Mouse (Mus musculus) MEL (cell line): ENCODE measurements at regions not wholly inside any gene's neighbourhood (a gene's known extent, or its start where the extent isn't known, plus 50 kb on each side); places are given as distances from the start of the nearest gene placed in this dataset.

Source experiments
- DNase-seq: peaks from one replicate; pipeline ENCODE4 v3.0.0; 2011; ENCODE audit warnings: low read depth, low spot score
- H3K27ac ChIP-seq: 2 replicates; pipeline ENCODE4 v1.5.1; 2012; ENCODE audit warnings: low read depth, mild to moderate bottlenecking, control low read depth, low read length, moderate library complexity; ENCODE audit not compliant: control insufficient read depth
- H3K27me3 ChIP-seq, 2 experiments: fragments of 150-350 bp in 1 of 2; sonication (generic) in 1 of 2; 2 replicates each; pipeline ENCODE4 v1.6.1; 2012; ENCODE audit warnings: low read length in 2 of 2, mild to moderate bottlenecking in 2 of 2, improper control_type of control experiment in 1 of 2, moderate library complexity in 1 of 2; ENCODE audit not compliant: insufficient read depth in 2 of 2, control insufficient read depth in 1 of 2
- H3K36me3 ChIP-seq, 2 experiments: 2 replicates each; pipeline ENCODE4 v1.6.1; 2012 to 2014; ENCODE audit warnings: low read length in 2 of 2, improper control_type of control experiment in 1 of 2, inconsistent platforms in 1 of 2, mild to moderate bottlenecking in 1 of 2; ENCODE audit not compliant: insufficient read depth in 2 of 2, control insufficient read depth in 1 of 2
- H3K4me1 ChIP-seq, 2 experiments: fragments of 150-350 bp in 1 of 2; sonication (generic) in 1 of 2; 2 replicates each; pipeline ENCODE4 v1.6.1; 2012; ENCODE audit warnings: low read length in 2 of 2, improper control_type of control experiment in 1 of 2, mild to moderate bottlenecking in 1 of 2; ENCODE audit not compliant: insufficient read depth in 2 of 2, control insufficient read depth in 1 of 2
- H3K4me3 ChIP-seq, 2 experiments: fragments of 150-350 bp in 1 of 2; sonication (generic) in 1 of 2; 2 replicates each; pipeline ENCODE4 v1.5.1; 2012; ENCODE audit warnings: low read depth in 2 of 2, low read length in 2 of 2, mild to moderate bottlenecking in 2 of 2, moderate library complexity in 2 of 2, control low read depth in 1 of 2, improper control_type of control experiment in 1 of 2; ENCODE audit not compliant: control insufficient read depth in 1 of 2, insufficient read depth in 1 of 2
- H3K79me2 ChIP-seq: 2 replicates; pipeline ENCODE4 v1.6.1; 2012; ENCODE audit warnings: mild to moderate bottlenecking, low read length, moderate library complexity; ENCODE audit not compliant: control insufficient read depth, poor library complexity, insufficient read depth
- H3K9ac ChIP-seq: 2 replicates; pipeline ENCODE4 v1.6.1; 2012; ENCODE audit warnings: low read depth, mild to moderate bottlenecking, control low read depth, low read length, moderate library complexity; ENCODE audit not compliant: control insufficient read depth, poor library complexity, severe bottlenecking
- H3K9me3 ChIP-seq: fragments of 150-350 bp; sonication (generic); replicated peaks from 2 replicates; pipeline ENCODE4 v1.6.1; 2012; ENCODE audit warnings: mild to moderate bottlenecking, low read length, improper control_type of control experiment, moderate library complexity; ENCODE audit not compliant: insufficient read depth
- CHD1 ChIP-seq: IDR thresholded peaks from 2 replicates; pipeline ENCODE4 v1.6.1; 2012; ENCODE audit warnings: low read depth, mild to moderate bottlenecking, inconsistent platforms, low read length, improper control_type of control experiment
- CHD2 ChIP-seq: IDR thresholded peaks from 2 replicates; pipeline ENCODE4 v1.6.1; 2011; ENCODE audit warnings: low read length, improper control_type of control experiment
- CTCF ChIP-seq, 3 experiments: IDR thresholded peaks in 2 of 3; conservative IDR thresholded peaks in 1 of 3; 2 replicates each; pipeline ENCODE4 v1.5.1; 2011 to 2012; ENCODE audit warnings: low read length in 3 of 3, low read depth in 2 of 3, mild to moderate bottlenecking in 2 of 3, improper control_type of control experiment in 1 of 3, inconsistent platforms in 1 of 3, mixed read lengths in 1 of 3, moderate library complexity in 1 of 3; ENCODE audit not compliant: control insufficient read depth in 1 of 3, insufficient read depth in 1 of 3, poor library complexity in 1 of 3, severe bottlenecking in 1 of 3
- E2F4 ChIP-seq: IDR thresholded peaks from 2 replicates; pipeline ENCODE4 v1.6.1; 2011; ENCODE audit warnings: low read depth, low read length, improper control_type of control experiment, borderline replicate concordance
- ELF1 ChIP-seq: IDR thresholded peaks from 2 replicates; pipeline ENCODE4 v1.6.1; 2014; ENCODE audit warnings: low read depth, mild to moderate bottlenecking, inconsistent platforms, low read length, improper control_type of control experiment, moderate library complexity
- EP300 ChIP-seq, 2 experiments: IDR thresholded peaks; 2 replicates each; pipeline ENCODE4 v1.6.1; 2011; ENCODE audit warnings: improper control_type of control experiment in 2 of 2, low read length in 2 of 2, low read depth in 1 of 2, mild to moderate bottlenecking in 1 of 2
- ETS1 ChIP-seq: IDR thresholded peaks from 2 replicates; pipeline ENCODE4 v1.6.1; 2012; ENCODE audit warnings: low read depth, mild to moderate bottlenecking, inconsistent platforms, low read length, improper control_type of control experiment, moderate library complexity
- KAT2A ChIP-seq: conservative IDR thresholded peaks from 2 replicates; pipeline ENCODE4 v1.6.1; 2012; ENCODE audit warnings: low read depth, low read length, improper control_type of control experiment, inconsistent platforms
- MAFK ChIP-seq: IDR thresholded peaks from 2 replicates; pipeline ENCODE4 v1.6.1; 2011; ENCODE audit warnings: low read depth, mild to moderate bottlenecking, low read length, improper control_type of control experiment, borderline replicate concordance
- MXI1 ChIP-seq: IDR thresholded peaks from 2 replicates; pipeline ENCODE4 v1.6.1; 2011; ENCODE audit warnings: mild to moderate bottlenecking, low read depth, low read length, improper control_type of control experiment
- MYC ChIP-seq: IDR thresholded peaks from 2 replicates; pipeline ENCODE4 v1.6.1; 2011; ENCODE audit warnings: low read depth, mild to moderate bottlenecking, low read length, improper control_type of control experiment, moderate library complexity
- NELFE ChIP-seq: IDR thresholded peaks from 2 replicates; pipeline ENCODE4 v1.6.1; 2011; ENCODE audit warnings: low read depth, low read length, improper control_type of control experiment
- POLR2A ChIP-seq, 2 experiments: IDR thresholded peaks; 2 replicates each; pipeline ENCODE4 v1.6.1; 2011 to 2012; ENCODE audit warnings: low read length in 2 of 2, mild to moderate bottlenecking in 2 of 2, control low read depth in 1 of 2, improper control_type of control experiment in 1 of 2, low read depth in 1 of 2, moderate library complexity in 1 of 2; ENCODE audit not compliant: control insufficient read depth in 1 of 2, insufficient read depth in 1 of 2, poor library complexity in 1 of 2
- POLR2AphosphoS5 ChIP-seq: IDR thresholded peaks from 2 replicates; pipeline ENCODE4 v1.6.1; 2012; ENCODE audit warnings: low read depth, borderline replicate concordance, mild to moderate bottlenecking, inconsistent platforms, low read length, moderate library complexity, mixed read lengths
- RCOR1 ChIP-seq: IDR thresholded peaks from 2 replicates; pipeline ENCODE4 v1.6.1; 2012; ENCODE audit warnings: low read depth, mild to moderate bottlenecking, inconsistent platforms, low read length, improper control_type of control experiment
- SIN3A ChIP-seq: IDR thresholded peaks from 2 replicates; pipeline ENCODE4 v1.6.1; 2012; ENCODE audit warnings: low read length, improper control_type of control experiment, inconsistent platforms
- SMC3 ChIP-seq: IDR thresholded peaks from 2 replicates; pipeline ENCODE4 v1.6.1; 2011; ENCODE audit warnings: low read depth, low read length, improper control_type of control experiment
- TAL1 ChIP-seq: IDR thresholded peaks from 2 replicates; pipeline ENCODE4 v1.6.1; 2012; ENCODE audit warnings: mild to moderate bottlenecking, inconsistent platforms, low read length, moderate library complexity, mixed read lengths
- TBP ChIP-seq: IDR thresholded peaks from 2 replicates; pipeline ENCODE4 v1.8.0; 2011; ENCODE audit warnings: low read depth, low read length, improper control_type of control experiment
- TCF12 ChIP-seq: IDR thresholded peaks from 2 replicates; pipeline ENCODE4 v1.6.1; 2014; ENCODE audit warnings: low read depth, mild to moderate bottlenecking, inconsistent platforms, low read length, improper control_type of control experiment, moderate library complexity
- UBTF ChIP-seq: IDR thresholded peaks from 2 replicates; pipeline ENCODE4 v1.6.1; 2012; ENCODE audit warnings: low read depth, mild to moderate bottlenecking, inconsistent platforms, low read length, improper control_type of control experiment, moderate library complexity, borderline replicate concordance; ENCODE audit not compliant: insufficient read depth
- ZNF384 ChIP-seq: IDR thresholded peaks from 2 replicates; pipeline ENCODE4 v1.6.1; 2012; ENCODE audit warnings: low read depth, mild to moderate bottlenecking, inconsistent platforms, low read length, improper control_type of control experiment

- H3K4me1 ChIP-seq = no peaks in the 10 kb centered on the region
- no peaks in the 10 kb centered on the region for H3K27me3 ChIP-seq
Measured at GRCm38 (mm10) chr7:68637556-68638215, 111.4 kb downstream of the Arrdc4 start.

GRCm38 (mm10) chr7:68621080-68621479, 128.0 kb downstream of the Arrdc4 start:
- no peaks in the 10 kb centered on the region for H3K79me2 ChIP-seq
- H3K36me3 ChIP-seq = no peaks in the 10 kb centered on the region
- H3K27ac ChIP-seq = no peak overlapping the region
- TF ChIP-seq RCOR1 (no peak), KAT2A (no peak), CTCF (IDR thresholded peaks at IDR 0.05 in 2 of 3, conservative IDR thresholded peaks at IDR 0.05 in 1 of 3; ENCODE audit: control insufficient read depth in 1 of 3, insufficient read depth in 1 of 3, low read depth in 2 of 3, low read length in 3 of 3, poor library complexity in 1 of 3, severe bottlenecking in 1 of 3) (no peak), NELFE (no peak), E2F4 (no peak), MAFK (no peak), POLR2A (IDR thresholded peaks at IDR 0.05; ENCODE audit: control insufficient read depth in 1 of 2, insufficient read depth in 1 of 2, low read depth in 1 of 2, low read length in 2 of 2, poor library complexity in 1 of 2) (no peak), ELF1 (no peak), POLR2AphosphoS5 (no peak), CHD1 (no peak), TBP (no peak), TAL1 (no peak), TCF12 (no peak), MYC (no peak), UBTF (no peak), CHD2 (no peak)
- no peak overlapping the region for H3K9ac ChIP-seq
- no peak overlapping the region for H3K4me3 ChIP-seq
- no peak for DNase-seq
- H3K4me1 ChIP-seq = no peaks in the 10 kb centered on the region
- H3K27me3 ChIP-seq = no peaks in the 10 kb centered on the region
- no peaks in the 10 kb centered on the region; the same call in 1 of the 2 replicates for H3K9me3 ChIP-seq

More at GRCm38 (mm10) chr7:68637556-68638215, 111.4 kb downstream of the Arrdc4 start:
- no peak for TF ChIP-seq E2F4
- TF ChIP-seq SMC3 = no peak
- TF ChIP-seq EP300 (IDR thresholded peaks at IDR 0.05; ENCODE audit: low read depth in 1 of 2, low read length in 2 of 2) = no peak
- no peak for TF ChIP-seq RCOR1
- no peak for TF ChIP-seq NELFE
- TF ChIP-seq UBTF = no peak
- no peak for TF ChIP-seq SIN3A
- no peak for TF ChIP-seq MXI1
- no peak for TF ChIP-seq ETS1
- TF ChIP-seq ZNF384 = no peak
- H3K27ac ChIP-seq = no peak overlapping the region
- DNase-seq = no peak
- H3K4me3 ChIP-seq = no peak overlapping the region
- H3K9me3 ChIP-seq = no peaks in the 10 kb centered on the region
- H3K9ac ChIP-seq = no peak overlapping the region
- no peaks in the 10 kb centered on the region for H3K79me2 ChIP-seq
- no peaks in the 10 kb centered on the region for H3K36me3 ChIP-seq
